In genomic region chr8:71591471-71592373, GRCm38 (mm10) we compare ENCODE assay signal across 8 mouse cellular contexts. TPM values are rescaled to one million over a fixed set of nuclear protein-coding genes. Genes with fewer than 3 reads are reported as not detected.
DNase-seq lines count a peak whose midpoint lies in the region; ATAC-seq and TF ChIP-seq lines count a peak whose summit lies in the region.

Gene Pgls (plus strand): TSS chr8:71592176.

- peaks cover 65% of the 10 kb centered on the region for H3K36me3 ChIP-seq in G1E (replicated peaks)
- H3K36me3 ChIP-seq in forebrain, postnatal 0 days (ENCODE audit: insufficient read depth) = peaks cover 7% of the 10 kb centered on the region; the same call in 1 of the 2 replicates
- H3K36me3 ChIP-seq in lung, embryonic 16.5 days (ENCODE audit: control insufficient read depth, insufficient read depth, low read length) = no peaks in the 10 kb centered on the region

- peak; percentile 96 for DNase-seq in G1E (ENCODE audit: low spot score)
- peak; percentile 96 to 99 for DNase-seq in cerebellum, adult 18-20 months
- DNase-seq in forebrain, postnatal 0 days = peak; percentile 95
- peak; percentile 95 for DNase-seq in heart, postnatal 4 days
- peak; percentile 91 for DNase-seq in layer of hippocampus, adult 9-10 months (ENCODE audit: low spot score)
- DNase-seq in ovary, postnatal 10 days (ENCODE audit: low spot score) = peak; percentile 94
- peak; percentile 90 to 91 for DNase-seq in thymus, postnatal 10 days (ENCODE audit: low spot score in 2 of 2)

- no peak for TF ChIP-seq CTCF in G1E (IDR thresholded peaks at IDR 0.05; ENCODE audit: low read depth, low read length)
- no peak for TF ChIP-seq CTCF in forebrain, postnatal 0 days (IDR thresholded peaks at IDR 0.05; ENCODE audit: low read depth)

- WGBS in forebrain, postnatal 0 days = 2% methylated on average over 70 of the region's 71 CpGs
- WGBS in lung, embryonic 16.5 days = 0% methylated on average over 71 of the region's 71 CpGs

- no peaks in the 10 kb centered on the region for H3K9me3 ChIP-seq in G1E (replicated peaks)
- no peaks in the 10 kb centered on the region for H3K9me3 ChIP-seq in forebrain, postnatal 0 days (ENCODE audit: low read length)
- no peaks in the 10 kb centered on the region for H3K9me3 ChIP-seq in lung, embryonic 16.5 days (ENCODE audit: control insufficient read depth, low read length)

- peak within 1 kb of the TSS; percentile 89 for H3K9ac ChIP-seq in forebrain, postnatal 0 days
- H3K9ac ChIP-seq in lung, embryonic 16.5 days (ENCODE audit: low read length) = peak within 1 kb of the TSS; percentile 97

- peak; percentile 78 for ATAC-seq in G1E (ENCODE audit: extremely low read depth, insufficient number of reproducible peaks, low FRiP score, poor library complexity, severe bottlenecking)
- ATAC-seq in forebrain, postnatal 0 days = peak; percentile 84
- peak; percentile 93 for ATAC-seq in lung, embryonic 16.5 days (ENCODE audit: low read depth)

- H3K4me2 ChIP-seq in forebrain, postnatal 0 days (ENCODE audit: low read depth) = peak within 1 kb of the TSS; percentile 90
- peak within 1 kb of the TSS; percentile 88 for H3K4me2 ChIP-seq in lung, embryonic 16.5 days (ENCODE audit: low read depth, low read length)

- peak within 1 kb of the TSS; percentile 94 for H3K4me3 ChIP-seq in G1E (ENCODE audit: low read depth, low read length)
- peak within 1 kb of the TSS; percentile 76 for H3K4me3 ChIP-seq in forebrain, postnatal 0 days (ENCODE audit: low read depth, low read length)
- peak within 1 kb of the TSS; percentile 86 for H3K4me3 ChIP-seq in lung, embryonic 16.5 days (ENCODE audit: low read length)

- peak within 1 kb of the TSS; percentile 96 for H3K27ac ChIP-seq in forebrain, postnatal 0 days (ENCODE audit: low read depth, low read length)
- peak within 1 kb of the TSS; percentile 97 for H3K27ac ChIP-seq in lung, embryonic 16.5 days (ENCODE audit: low read length)

- no peaks in the 10 kb centered on the region for H3K27me3 ChIP-seq in G1E (ENCODE audit: insufficient read depth, low read length)
- no peaks in the 10 kb centered on the region for H3K27me3 ChIP-seq in forebrain, postnatal 0 days (ENCODE audit: insufficient read depth, low read length)
- H3K27me3 ChIP-seq in lung, embryonic 16.5 days (ENCODE audit: control insufficient read depth, insufficient read depth, low read depth, low read length) = no peaks in the 10 kb centered on the region

- H3K4me1 ChIP-seq in G1E (ENCODE audit: insufficient read depth, low read depth, low read length) = peaks cover 63% of the 10 kb centered on the region
- peaks cover 10% of the 10 kb centered on the region for H3K4me1 ChIP-seq in forebrain, postnatal 0 days (ENCODE audit: insufficient read depth)
- H3K4me1 ChIP-seq in lung, embryonic 16.5 days (replicated peaks; ENCODE audit: control insufficient read depth, insufficient read depth, low read length) = peaks cover 21% of the 10 kb centered on the region

RNA-seq across cellular contexts. Expression of gene Pgls, which starts in this region (rescaled TPM):
- total RNA-seq in G1E (2014; fragmentation: Nextera tagmentation) (39.7 and 47.5 TPM in 2 replicates), G1E (2017) (87.2 and 140 TPM in 2 replicates)
- 331 and 360 TPM in 2 replicates for polyA plus RNA-seq in G1E (2012)
- total RNA-seq in forebrain, postnatal 0 days (2014; rRNA removed) = 248 and 264 TPM in 2 replicates
- polyA plus RNA-seq in forebrain, postnatal 0 days (2015; fragmentation: Nextera tagmentation; extraction: Ambion mirVana) = 262 and 318 TPM in 2 replicates
- total RNA-seq in heart, postnatal 4 days (2021) = 10 to 100 TPM; 92.0 to 95.5 TPM
- polyA plus RNA-seq in lung, embryonic 16.5 days (2015; fragmentation: Nextera tagmentation; extraction: Ambion mirVana) = 202 and 218 TPM in 2 replicates

Comparison
In these comparisons a context has a peak if more than half of its experiments do, and no peak if none do; other contexts are left out.
1. Peak in every context shown above with its lines: DNase-seq, ATAC-seq, H3K4me3 ChIP-seq and H3K27ac ChIP-seq.